Mouse (Mus musculus): Measurements from ENCODE around the gene Cenpw. TPM values are rescaled to one million over a fixed set of nuclear protein-coding genes. Genes with fewer than 3 reads are reported as not detected.

The Cenpw gene
- 75.5 and 123 TPM in 2 replicates for polyA plus RNA-seq (2014; fragmentation: Nextera tagmentation; extraction: Ambion mirVana)

GRCm38 (mm10) chr10:30199916-30200826 is at the start of gene Cenpw:
Gene Cenpw (minus strand): TSS chr10:30200560.
- Histone ChIP-seq H3K9me3 (ENCODE audit: control insufficient read depth, low read length) (no peaks in the 10 kb centered on the region), H3K27me3 (ENCODE audit: control insufficient read depth, insufficient read depth, low read length) (no peaks in the 10 kb centered on the region), H3K4me3 (ENCODE audit: low read length) (peak within 1 kb of the TSS; percentile 93), H3K9ac (ENCODE audit: low read depth, low read length) (peak within 1 kb of the TSS; percentile 84), H3K4me1 (ENCODE audit: control insufficient read depth, insufficient read depth, low read length) (0 out of 2 replicates have a peak, but pooled peaks cover 13% of the 10 kb centered on the region), H3K36me3 (ENCODE audit: control insufficient read depth, insufficient read depth, low read length) (no peaks in the 10 kb centered on the region), H3K27ac (ENCODE audit: low read depth, low read length) (peak within 1 kb of the TSS; percentile 42; the same call in 1 of the 2 replicates), H3K4me2 (replicated peaks; ENCODE audit: low read depth, low read length) (peak within 1 kb of the TSS; percentile 62)
- WGBS, result under 1% methylated on average over 51 of the region's 55 CpGs
- ATAC-seq (ENCODE audit: low FRiP score, low TSS enrichment), result peak; percentile 100

- no peak for ATAC-seq (ENCODE audit: low FRiP score, low TSS enrichment)
- H3K4me1 ChIP-seq (ENCODE audit: control insufficient read depth, insufficient read depth, low read length), result no peaks in the 10 kb centered on the region
- no peak overlapping the region for H3K9ac ChIP-seq (ENCODE audit: low read depth, low read length)
- H3K4me2 ChIP-seq (replicated peaks; ENCODE audit: low read depth, low read length), result no peak overlapping the region
- no peaks in the 10 kb centered on the region for H3K9me3 ChIP-seq (ENCODE audit: control insufficient read depth, low read length)
- no peak overlapping the region for H3K4me3 ChIP-seq (ENCODE audit: low read length)
- H3K36me3 ChIP-seq (ENCODE audit: control insufficient read depth, insufficient read depth, low read length), result no peaks in the 10 kb centered on the region
- no peak overlapping the region for H3K27ac ChIP-seq (ENCODE audit: low read depth, low read length)
- WGBS, result 59% methylated on average over 3 of the region's 3 CpGs
- no peaks in the 10 kb centered on the region for H3K27me3 ChIP-seq (ENCODE audit: control insufficient read depth, insufficient read depth, low read length)
These were observed 49.3 kb upstream of the Cenpw start for GRCm38 (mm10) chr10:30249654-30250053.

GRCm38 (mm10) chr10:30199501-30199900 is 859 bp downstream of the Cenpw start:
- H3K27me3 ChIP-seq (ENCODE audit: control insufficient read depth, insufficient read depth, low read length), result no peaks in the 10 kb centered on the region
- 0 out of 2 replicates have a peak, but pooled peaks cover 13% of the 10 kb centered on the region for H3K4me1 ChIP-seq (ENCODE audit: control insufficient read depth, insufficient read depth, low read length)
- peak overlapping the region; percentile 84; the same call in 1 of the 2 replicates for H3K9ac ChIP-seq (ENCODE audit: low read depth, low read length)
- H3K27ac ChIP-seq (ENCODE audit: low read depth, low read length), result 0 out of 2 replicates have a peak overlapping the region, but pooled peaks have one; percentile 42
- no peaks in the 10 kb centered on the region for H3K36me3 ChIP-seq (ENCODE audit: control insufficient read depth, insufficient read depth, low read length)
- H3K4me3 ChIP-seq (ENCODE audit: low read length), result peak overlapping the region; percentile 93
- WGBS, result 54% methylated on average over 5 of the region's 5 CpGs
- no peak for ATAC-seq (ENCODE audit: low FRiP score, low TSS enrichment)
- H3K9me3 ChIP-seq (ENCODE audit: control insufficient read depth, low read length), result no peaks in the 10 kb centered on the region
- peak overlapping the region; percentile 62 for H3K4me2 ChIP-seq (replicated peaks; ENCODE audit: low read depth, low read length)

GRCm38 (mm10) chr10:30167700-30168099 is 32.7 kb downstream of the Cenpw start:
- Histone ChIP-seq H3K36me3 (ENCODE audit: control insufficient read depth, insufficient read depth, low read length) (no peaks in the 10 kb centered on the region), H3K9ac (ENCODE audit: low read depth, low read length) (no peak overlapping the region), H3K4me3 (ENCODE audit: low read length) (no peak overlapping the region), H3K27ac (ENCODE audit: low read depth, low read length) (no peak overlapping the region), H3K9me3 (ENCODE audit: control insufficient read depth, low read length) (no peaks in the 10 kb centered on the region), H3K4me1 (ENCODE audit: control insufficient read depth, insufficient read depth, low read length) (no peaks in the 10 kb centered on the region), H3K4me2 (replicated peaks; ENCODE audit: low read depth, low read length) (no peak overlapping the region), H3K27me3 (ENCODE audit: control insufficient read depth, insufficient read depth, low read length) (no peaks in the 10 kb centered on the region)
- 49% methylated on average over 4 of the region's 4 CpGs for WGBS
- ATAC-seq (ENCODE audit: low FRiP score, low TSS enrichment), result no peak

All from kidney, embryonic 14.5 days (tissue).